Mouse (Mus musculus) thymus, postnatal 10 days (tissue): ENCODE measurements around the gene Scnn1g.

Experiments used
- DNase-seq, 2 experiments: peaks; one replicate each; pipeline ENCODE4 v3.0.0; 2021; ENCODE audit warnings: low spot score in 2 of 2

The Scnn1g gene

DNA sequence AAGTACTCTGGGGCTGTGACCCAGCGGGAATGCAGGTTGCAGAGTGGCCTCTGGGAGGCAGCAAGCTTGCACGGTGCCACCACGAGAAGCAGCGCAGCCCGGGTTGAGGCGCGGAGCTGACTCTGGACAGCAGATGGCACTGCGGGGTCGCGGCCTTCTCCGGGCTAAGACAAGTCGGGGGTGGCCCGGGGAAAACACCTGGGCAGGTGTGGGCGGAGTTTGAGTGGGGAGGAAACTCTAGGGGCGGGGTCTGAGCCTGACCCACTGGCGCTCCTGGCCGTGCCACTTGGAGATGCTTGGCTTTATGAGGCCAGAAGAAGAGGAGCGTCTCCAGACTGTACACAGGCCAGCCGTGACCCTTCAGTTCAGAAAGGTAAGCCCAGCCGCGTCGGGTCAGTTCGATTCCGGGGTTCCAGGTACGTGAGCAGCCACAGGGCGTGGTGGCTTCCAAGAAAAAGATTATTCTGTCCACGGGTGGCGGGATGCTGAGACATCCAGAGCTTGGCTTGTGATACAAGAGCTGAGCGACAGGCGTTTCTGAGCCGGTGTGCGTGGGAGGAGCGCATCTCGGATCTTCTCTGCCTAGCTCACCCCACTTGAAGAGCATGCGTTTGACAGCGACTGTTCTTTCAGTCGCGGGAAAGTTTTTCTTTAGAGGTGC lies at the start of gene Scnn1g:
Gene Scnn1g (plus strand): TSS at position 309 of the 661 bp plus-strand sequence.
- DNase-seq, result peak; percentile 57 to 77

DNA sequence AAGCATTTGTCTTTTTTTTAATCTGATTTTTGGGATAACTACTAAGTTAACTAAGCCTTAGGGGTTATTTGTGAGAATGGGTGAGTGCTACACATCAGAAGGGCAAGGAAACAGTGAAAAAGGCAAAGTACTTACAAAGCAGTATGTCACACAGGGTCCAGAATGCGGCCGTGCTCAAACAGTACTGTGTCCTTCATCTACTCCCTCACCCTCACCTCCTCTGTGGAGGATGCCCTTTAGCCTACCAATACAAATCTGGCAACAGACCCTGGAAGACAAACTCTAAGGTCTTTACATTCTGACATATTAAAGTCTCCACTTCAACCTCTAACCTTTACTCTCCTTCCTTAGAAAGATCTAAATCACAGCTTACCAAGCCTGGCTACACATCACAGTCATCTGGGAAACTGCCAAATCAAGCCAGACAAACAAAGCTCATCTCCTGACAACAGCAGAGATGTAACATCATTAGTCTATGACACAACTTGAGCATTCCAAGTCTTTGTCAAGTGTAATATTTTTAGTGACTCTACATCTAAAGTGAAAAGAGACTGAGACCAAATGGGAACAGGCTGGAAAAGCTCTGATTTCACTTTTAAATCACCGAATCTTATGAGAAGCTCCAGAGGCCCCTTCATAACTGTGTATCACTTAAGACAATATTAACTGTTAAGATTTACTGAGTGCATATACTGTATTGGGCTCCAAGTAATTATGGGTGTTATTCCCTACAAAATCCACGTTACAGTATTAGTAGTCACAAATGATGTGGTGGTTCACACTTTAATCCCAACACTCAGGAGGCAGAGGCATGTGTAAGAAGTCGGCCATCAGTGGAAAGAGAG lies 48.9 kb upstream of the Scnn1g start:
- DNase-seq, result no peak

DNA sequence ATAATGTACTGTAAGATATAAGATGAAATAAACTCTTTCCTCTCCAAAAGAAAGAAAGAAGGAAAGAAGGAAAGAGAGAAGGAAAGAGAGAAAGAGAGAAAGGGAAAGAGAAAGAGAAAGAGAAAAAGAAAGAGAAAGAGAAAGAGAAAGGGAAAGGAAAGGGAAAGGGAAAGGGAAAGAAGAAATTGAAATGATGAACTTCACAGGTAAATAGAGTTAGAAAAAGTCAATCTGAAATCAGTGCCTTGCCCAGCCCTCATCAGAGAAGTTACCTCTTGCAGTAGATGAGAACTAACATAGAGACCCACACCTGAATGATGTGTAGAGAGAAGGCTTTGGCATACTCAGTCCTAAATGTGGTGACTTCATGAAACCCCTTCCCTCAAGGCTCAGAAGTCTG lies 44.9 kb upstream of the Scnn1g start:
- DNase-seq, result no peak

DNA sequence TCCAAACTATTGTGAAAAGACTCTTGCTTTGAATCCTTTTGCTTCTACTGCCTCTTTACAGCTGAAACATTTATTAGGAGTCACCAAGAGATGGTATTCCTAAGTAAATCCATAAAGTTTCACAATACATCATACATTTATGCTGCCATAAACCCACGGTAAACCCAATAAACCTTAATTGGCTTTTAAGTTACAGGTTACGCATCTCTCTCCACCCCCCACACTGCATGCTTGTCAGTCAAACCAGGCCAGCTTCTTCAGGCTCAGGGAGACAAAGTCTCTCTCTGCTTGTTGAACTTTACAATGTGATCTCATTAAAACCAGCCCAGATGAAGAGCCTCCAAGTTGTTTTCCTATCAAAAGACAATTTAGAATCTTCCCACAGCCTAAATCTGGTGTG lies 42.5 kb upstream of the Scnn1g start:
- DNase-seq, result no peak

- no peak for DNase-seq
Observed at GRCm38 (mm10) chr7:121697170-121697569, 37.1 kb upstream of the Scnn1g start.

DNA sequence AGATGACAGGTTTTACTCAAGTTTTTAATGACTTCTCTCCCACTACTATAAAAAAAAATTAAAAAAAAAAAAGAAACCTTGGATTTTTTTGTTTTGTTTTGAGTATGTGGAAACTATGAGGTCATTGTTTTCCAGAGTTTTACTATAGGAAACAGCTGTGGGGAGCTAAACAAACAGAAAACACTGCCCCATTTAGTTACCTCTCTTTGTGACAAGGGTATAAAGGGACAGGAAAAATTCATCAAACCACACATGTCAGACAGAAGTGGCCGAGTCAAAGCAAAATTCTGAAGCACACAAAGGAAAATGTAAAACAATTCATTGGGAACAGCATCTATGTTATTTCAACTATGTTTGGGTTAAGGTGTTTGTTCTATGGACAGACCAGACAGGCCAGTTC lies 36.7 kb upstream of the Scnn1g start:
- DNase-seq, result no peak

GRCm38 (mm10) chr7:121699218-121699617 lies 35.1 kb upstream of the Scnn1g start:
- no peak for DNase-seq

- DNase-seq, result no peak
Observed at GRCm38 (mm10) chr7:121700480-121700879, 33.8 kb upstream of the Scnn1g start.

GRCm38 (mm10) chr7:121701983-121702382 lies 32.3 kb upstream of the Scnn1g start:
- DNase-seq, result no peak

GRCm38 (mm10) chr7:121705051-121705450 lies 29.2 kb upstream of the Scnn1g start:
- DNase-seq, result no peak

DNA sequence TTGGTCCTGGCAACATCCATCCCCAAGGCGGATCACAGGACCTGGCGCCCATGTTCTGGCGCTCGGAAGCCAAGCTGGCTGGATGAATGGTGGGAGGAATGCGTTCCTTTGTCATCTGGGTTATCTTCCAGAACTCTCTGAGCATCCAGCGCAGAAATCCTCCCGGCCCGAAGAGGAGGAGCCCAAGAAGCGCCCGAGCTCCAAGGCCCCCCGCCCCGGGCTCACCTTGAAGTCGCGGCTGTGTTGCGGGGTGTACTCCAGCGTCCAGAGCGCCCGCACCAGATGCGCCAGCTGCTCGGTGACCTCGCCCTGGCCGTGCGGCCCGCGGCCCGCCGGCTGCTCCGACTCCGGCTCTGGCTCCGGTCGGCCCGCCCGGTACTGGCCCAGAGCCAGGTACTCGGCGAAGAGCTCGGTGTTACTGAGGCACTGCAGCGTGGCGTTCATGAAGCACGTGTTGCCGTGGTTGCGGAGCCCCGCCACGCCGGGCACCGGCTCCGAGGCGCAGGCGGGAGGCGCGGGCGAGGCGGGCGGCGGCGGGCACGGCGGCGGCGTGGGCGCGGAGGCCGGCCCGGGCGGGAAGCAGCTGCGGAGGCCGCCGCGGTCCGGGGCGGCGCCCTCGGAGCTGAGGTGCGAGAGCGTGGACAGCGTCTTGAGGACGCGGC lies 27.7 kb upstream of the Scnn1g start:
- DNase-seq, result peak; percentile 9 to 16

DNA sequence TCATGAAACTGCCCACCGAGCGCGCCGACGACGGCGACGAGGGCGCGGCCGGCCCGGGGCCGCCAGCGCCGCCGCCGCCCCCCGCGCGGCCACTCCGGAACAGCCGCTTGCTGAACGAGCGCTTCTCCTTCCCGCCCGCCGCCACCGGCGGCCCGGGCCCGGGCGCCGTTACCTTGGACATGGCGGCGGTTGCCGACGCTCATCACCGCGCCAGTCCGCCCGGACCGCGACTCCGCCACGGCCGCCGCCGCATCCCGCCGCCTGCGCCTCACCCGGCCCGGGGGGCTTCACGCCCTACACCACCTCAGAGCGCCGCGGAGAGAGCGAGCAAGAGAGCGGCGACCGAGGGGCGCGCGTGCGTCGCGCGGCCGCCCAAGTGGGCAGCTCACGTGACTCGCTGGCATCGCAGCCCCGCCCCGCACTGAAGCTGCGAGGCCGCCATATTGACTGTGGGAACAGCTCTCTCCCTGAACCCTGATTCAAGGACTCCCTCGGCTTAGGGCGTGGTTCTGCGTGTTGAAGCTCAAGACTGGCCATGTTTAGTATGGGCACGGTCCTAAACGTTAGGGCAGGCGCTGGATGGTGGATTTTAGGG lies 27.1 kb upstream of the Scnn1g start, which contains the start of gene Usp31:
Gene Usp31 (minus strand): TSS at position 181 of the 595 bp plus-strand sequence.
- peak; percentile 91 to 93 for DNase-seq

DNA sequence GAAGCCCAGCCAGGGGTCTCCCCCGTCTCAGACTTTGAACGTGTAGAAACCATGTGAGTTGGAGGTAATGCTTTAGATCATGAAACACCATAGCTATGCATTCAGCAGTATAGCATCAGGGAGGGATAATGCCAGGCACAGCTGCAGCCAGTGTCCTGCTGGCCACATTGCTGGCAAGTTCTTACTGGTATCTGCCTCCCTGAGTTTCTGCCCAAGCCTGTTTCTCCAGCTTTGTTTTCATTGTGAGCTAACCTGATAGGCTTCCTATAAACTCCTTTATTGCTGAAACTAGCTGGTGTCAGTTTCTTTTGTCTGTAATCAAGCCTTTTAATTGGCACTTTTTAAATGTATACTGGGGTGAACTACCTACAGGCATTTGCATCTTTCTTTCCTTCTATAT lies 23.1 kb upstream of the Scnn1g start:
- no peak for DNase-seq

DNA sequence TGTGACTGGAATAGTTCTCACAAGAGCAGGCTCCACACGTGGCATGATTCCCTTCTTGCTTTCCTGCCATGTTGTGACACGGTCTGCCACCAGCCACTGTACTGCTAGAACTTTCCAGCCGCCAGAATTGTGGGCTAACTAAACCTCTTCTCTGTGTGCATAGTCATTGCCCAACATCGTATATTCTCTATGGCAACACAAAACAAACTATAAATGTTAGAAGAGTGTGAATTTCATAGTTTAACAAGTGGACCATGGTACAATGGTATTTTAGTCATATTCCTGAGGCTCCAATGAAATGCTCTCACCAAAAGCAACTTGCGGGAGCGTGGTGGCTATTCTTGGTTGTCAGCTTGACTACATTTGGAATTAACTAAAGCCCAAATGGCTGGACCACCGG lies 17.2 kb upstream of the Scnn1g start:
- DNase-seq, result no peak

DNA sequence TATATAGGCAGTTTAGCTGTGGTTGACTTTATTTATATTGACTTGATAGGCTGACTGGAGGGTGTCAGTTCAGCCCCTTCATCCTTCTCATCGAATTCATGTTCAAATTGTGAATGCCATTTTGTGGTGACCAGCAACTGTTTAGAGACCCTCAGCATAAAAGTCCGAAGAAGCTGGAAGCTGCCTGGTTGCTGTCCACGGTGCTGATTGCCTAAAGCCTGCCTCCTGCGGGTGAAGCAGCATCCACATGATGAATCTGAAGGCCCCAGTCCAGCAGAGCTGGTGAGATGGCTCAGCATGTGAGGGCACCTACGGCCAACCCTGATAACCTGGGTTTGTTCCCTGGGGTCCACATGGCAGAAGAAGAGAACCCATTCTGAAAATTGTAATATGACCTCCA lies 4.1 kb upstream of the Scnn1g start:
- peak in 1 of 2 experiments; percentile 20 for DNase-seq

DNA sequence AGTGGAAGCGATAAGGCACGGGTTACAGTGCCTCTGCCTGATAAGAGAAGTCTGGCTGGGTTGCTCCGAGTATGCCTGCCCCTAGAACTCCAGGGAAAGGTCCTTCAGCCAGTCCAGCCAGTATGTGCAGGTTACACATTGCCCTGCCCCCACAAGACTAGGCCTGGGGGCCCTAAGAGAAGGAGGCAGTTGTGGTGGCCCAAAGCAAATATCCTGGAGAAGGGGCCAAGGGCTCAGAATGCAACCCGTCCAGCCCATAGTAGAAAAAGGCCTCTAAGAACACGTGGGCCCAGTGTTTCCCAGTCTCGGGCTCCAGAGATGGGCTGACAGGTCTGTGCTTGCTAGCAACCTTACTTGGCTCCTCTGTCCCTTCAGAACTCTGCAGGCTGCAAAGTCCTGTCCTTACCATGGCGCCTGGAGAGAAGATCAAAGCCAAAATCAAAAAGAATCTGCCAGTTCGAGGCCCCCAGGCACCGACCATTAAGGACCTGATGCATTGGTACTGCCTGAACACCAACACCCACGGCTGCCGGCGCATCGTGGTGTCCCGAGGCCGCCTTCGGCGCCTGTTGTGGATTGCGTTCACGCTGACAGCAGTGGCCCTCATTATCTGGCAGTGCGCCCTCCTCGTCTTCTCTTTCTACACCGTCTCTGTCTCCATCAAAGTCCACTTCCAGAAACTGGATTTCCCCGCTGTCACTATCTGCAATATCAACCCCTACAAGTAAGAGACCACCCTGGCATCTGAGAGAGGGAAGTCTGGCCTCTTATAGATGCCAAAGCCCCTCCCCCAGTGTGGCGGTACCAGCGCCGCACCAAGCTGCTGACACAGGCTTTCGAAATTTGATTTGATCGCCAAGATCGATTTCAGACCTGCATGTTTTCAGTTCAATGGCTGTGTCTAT lies 3.5 kb downstream of the Scnn1g start:
- no peak for DNase-seq

DNA sequence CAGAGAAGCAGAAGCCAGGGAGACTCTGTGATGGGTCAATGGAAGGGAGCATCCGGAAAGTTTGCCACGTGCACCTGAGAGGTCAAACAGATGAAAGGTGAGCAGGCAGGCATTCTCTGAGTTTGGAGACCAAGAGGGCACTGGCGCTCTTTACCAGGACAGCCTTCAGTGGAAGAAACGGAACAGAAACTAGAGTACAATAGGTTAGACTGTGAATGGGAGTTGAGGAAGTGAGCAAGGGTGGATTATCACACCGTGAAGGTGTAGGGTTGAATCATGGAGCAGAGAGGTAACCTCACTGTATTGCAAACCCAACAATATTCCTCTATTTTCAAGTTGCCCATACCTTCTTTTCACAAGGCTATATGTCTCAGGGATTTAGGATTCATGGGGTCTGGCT lies 16.0 kb downstream of the Scnn1g start:
- DNase-seq, result no peak

DNA sequence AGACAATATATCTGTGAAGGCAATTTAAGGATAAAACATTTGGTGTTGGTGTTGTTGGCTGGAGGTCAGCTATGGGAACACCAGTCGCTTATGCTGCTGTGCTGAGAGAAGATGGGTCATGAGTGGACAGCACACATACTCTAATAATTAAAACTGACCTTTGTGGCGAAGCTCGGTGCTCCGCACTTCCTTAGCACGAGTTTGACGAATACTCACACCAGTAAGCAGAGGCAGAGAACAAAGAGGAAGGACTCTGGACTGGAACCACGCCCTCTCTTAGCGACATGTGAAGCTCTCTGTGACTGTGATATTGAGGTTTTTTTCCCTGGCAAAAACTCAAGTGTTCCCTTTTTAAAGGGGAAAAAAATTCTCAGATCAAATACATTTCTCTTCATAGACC lies 20.5 kb downstream of the Scnn1g start:
- DNase-seq, result no peak

- no peak for DNase-seq
Observed at GRCm38 (mm10) chr7:121763328-121763727, 29.0 kb downstream of the Scnn1g start.

- DNase-seq, result no peak
Observed at GRCm38 (mm10) chr7:121767900-121768299, 33.6 kb downstream of the Scnn1g start.

DNA sequence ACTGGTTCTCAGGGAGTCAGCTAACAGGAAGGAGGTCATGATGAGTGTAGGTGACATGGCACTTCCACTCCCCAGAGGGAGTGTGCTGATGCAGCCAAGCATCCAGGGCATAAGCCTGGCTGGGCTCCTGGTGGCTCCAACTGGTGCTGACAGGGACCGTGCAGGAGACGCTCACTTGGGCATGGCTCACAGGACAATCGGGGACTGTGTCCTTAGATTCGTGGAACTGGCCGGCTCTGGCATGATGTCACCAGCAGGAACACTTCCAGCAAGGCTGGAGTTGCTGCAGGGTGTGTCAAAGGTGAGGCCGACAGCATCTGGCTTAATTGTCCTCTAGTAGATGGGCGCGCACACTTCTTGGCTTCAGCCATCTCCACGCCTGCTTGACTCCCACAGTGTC lies 34.7 kb downstream of the Scnn1g start:
- no peak for DNase-seq
